Mouse (Mus musculus) lung, adult 2 months (tissue): ENCODE measurements around the gene Emsy.

ENCODE experiments used
- CTCF ChIP-seq: fragments of 200-500 bp; IDR thresholded peaks from 2 replicates; pipeline ENCODE4 v1.5.1; 2011; ENCODE audit warnings: mild to moderate bottlenecking, low read length, control low read depth; ENCODE audit not compliant: insufficient read depth
- POLR2A ChIP-seq: fragments of 200-500 bp; IDR thresholded peaks from 2 replicates; pipeline ENCODE4 v1.6.1; 2011; ENCODE audit warnings: low read depth, mild to moderate bottlenecking, control low read depth, low read length, borderline replicate concordance; ENCODE audit errors: extremely low read depth

DNA sequence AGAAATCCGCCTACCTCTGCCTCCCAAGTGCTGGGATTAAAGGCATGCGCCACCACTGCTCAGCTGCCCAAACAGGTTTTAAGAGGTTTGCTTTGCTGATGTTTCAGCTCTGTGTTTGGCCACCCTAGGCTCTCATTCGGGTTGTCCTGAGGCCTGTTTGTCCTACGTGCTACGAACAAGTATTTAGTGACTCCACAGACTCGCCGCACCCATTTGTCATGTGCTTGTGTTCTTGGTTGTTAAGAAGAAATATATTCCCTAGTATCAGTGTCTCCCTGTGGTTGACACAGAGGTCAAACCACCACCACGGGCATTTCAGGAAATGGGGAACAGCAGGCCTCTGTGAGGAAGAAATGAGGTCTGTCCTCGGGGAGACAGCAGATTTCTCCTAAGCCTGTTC lies 14.8 kb upstream of the Emsy start:
- no peak for TF ChIP-seq POLR2A
- no peak for TF ChIP-seq CTCF
